Mouse (Mus musculus): ENCODE measurements at regions not wholly inside any gene's neighbourhood (a gene's known extent, or its start where the extent isn't known, plus 50 kb on each side); places are given as distances from the start of the nearest gene placed in this dataset.

- TF ChIP-seq CTCF (IDR thresholded peaks at IDR 0.05; ENCODE audit: borderline replicate concordance, extremely low read depth, insufficient read depth, insufficient read length): no peak
- no peak for TF ChIP-seq POLR2A (IDR thresholded peaks at IDR 0.05; ENCODE audit: borderline replicate concordance, extremely low read depth, insufficient read depth, insufficient read length, poor library complexity, severe bottlenecking)
Observed at GRCm38 (mm10) chr11:71515264-71515663, 234.5 kb upstream of the Wscd1 start.

Measured in brain, embryonic 14.5 days (tissue).